In genomic region chr19:55797834-55798233, GRCm38 (mm10) we compare ENCODE assay signal across 17 mouse cellular contexts. TPM values are rescaled to one million over a fixed set of nuclear protein-coding genes. Genes with fewer than 3 reads are reported as not detected.
DNase-seq lines count a peak whose midpoint lies in the region; ATAC-seq and TF ChIP-seq lines count a peak whose summit lies in the region.
"Had no signal": no experiment of that assay in that cellular context is flagged by ENCODE, and none has a peak within 500 bp of the region (broad histone marks: within the 10 kb centered on the region; RNA-seq: fewer than 3 reads in every experiment).

No protein-coding gene starts in this region.

- no peaks in the 10 kb centered on the region for H3K36me3 ChIP-seq in kidney, embryonic 14.5 days (ENCODE audit: control insufficient read depth, insufficient read depth, low read length)
- H3K36me3 ChIP-seq in intestine, embryonic 16.5 days (ENCODE audit: control insufficient read depth, insufficient read depth, low read length) = no peaks in the 10 kb centered on the region
- no peaks in the 10 kb centered on the region for H3K36me3 ChIP-seq in kidney, embryonic 16.5 days (ENCODE audit: insufficient read depth, low read length)
- peaks cover 10% of the 10 kb centered on the region for H3K36me3 ChIP-seq in small intestine, adult 2 months (ENCODE audit: control insufficient read depth, insufficient read depth, low read length)
- H3K36me3 ChIP-seq in forebrain, embryonic 10.5 days (replicated peaks) = peaks cover 33% of the 10 kb centered on the region

- H3K9ac ChIP-seq in kidney, embryonic 14.5 days (ENCODE audit: low read depth, low read length) = no peak overlapping the region
- no peak overlapping the region for H3K9ac ChIP-seq in intestine, embryonic 16.5 days (ENCODE audit: low read depth, low read length)
- H3K9ac ChIP-seq in kidney, embryonic 16.5 days (replicated peaks; ENCODE audit: low read length) = no peak overlapping the region
- H3K9ac ChIP-seq: embryonic facial prominence, embryonic 15.5 days; lung, embryonic 14.5 days had no signal

- peak; percentile 66 for DNase-seq in kidney, adult 18-20 months
- no peak for DNase-seq in B cell, adult 2 months
- no peak for DNase-seq in forebrain, embryonic 10.5 days (ENCODE audit: extremely low spot score, low spot score)
- DNase-seq: cerebellum, adult 2 months; cerebellum, postnatal 36 days; lung, embryonic 14.5 days; retina, postnatal 1 day; thymus, postnatal 36 days had no signal

- H3K27ac ChIP-seq in kidney, embryonic 14.5 days (ENCODE audit: low read depth, low read length) = no peak overlapping the region
- H3K27ac ChIP-seq in intestine, embryonic 16.5 days (ENCODE audit: low read length) = no peak overlapping the region
- H3K27ac ChIP-seq in kidney, embryonic 16.5 days (ENCODE audit: low read length) = no peak overlapping the region
- peak overlapping the region; percentile 76 for H3K27ac ChIP-seq in small intestine, adult 2 months (ENCODE audit: insufficient read depth, low read depth, low read length)
- H3K27ac ChIP-seq in forebrain, embryonic 10.5 days = no peak overlapping the region
- H3K27ac ChIP-seq: embryonic facial prominence, embryonic 15.5 days; hindbrain, embryonic 10.5 days; hindbrain, postnatal 0 days; macrophage had no signal

- no peak for ATAC-seq in kidney, embryonic 14.5 days (ENCODE audit: low FRiP score, low TSS enrichment)
- peak; percentile 87 for ATAC-seq in intestine, embryonic 16.5 days
- ATAC-seq in kidney, embryonic 16.5 days (ENCODE audit: low FRiP score, low TSS enrichment) = peak; percentile 57; the same call in 1 of the 2 replicates

- H3K4me3 ChIP-seq in kidney, embryonic 14.5 days (ENCODE audit: low read length) = no peak overlapping the region
- H3K4me3 ChIP-seq in intestine, embryonic 16.5 days (ENCODE audit: low read length) = no peak overlapping the region
- H3K4me3 ChIP-seq in kidney, embryonic 16.5 days (ENCODE audit: low read length) = no peak overlapping the region
- no peak overlapping the region for H3K4me3 ChIP-seq in small intestine, adult 2 months (ENCODE audit: low read depth, low read length)
- H3K4me3 ChIP-seq in forebrain, embryonic 10.5 days = no peak overlapping the region
- H3K4me3 ChIP-seq: embryonic facial prominence, embryonic 15.5 days; hindbrain, embryonic 10.5 days had no signal

- H3K27me3 ChIP-seq in kidney, embryonic 14.5 days (ENCODE audit: control insufficient read depth, insufficient read depth, low read length) = no peaks in the 10 kb centered on the region
- no peaks in the 10 kb centered on the region for H3K27me3 ChIP-seq in intestine, embryonic 16.5 days (replicated peaks; ENCODE audit: control insufficient read depth, insufficient read depth, low read length)
- H3K27me3 ChIP-seq in kidney, embryonic 16.5 days (ENCODE audit: insufficient read depth, low read length) = no peaks in the 10 kb centered on the region
- no peaks in the 10 kb centered on the region for H3K27me3 ChIP-seq in small intestine, adult 2 months (ENCODE audit: control insufficient read depth, insufficient read depth, low read length)
- no peaks in the 10 kb centered on the region for H3K27me3 ChIP-seq in forebrain, embryonic 10.5 days (ENCODE audit: poor library complexity, severe bottlenecking)
- H3K27me3 ChIP-seq: embryonic facial prominence, embryonic 15.5 days had no signal

- no peak for TF ChIP-seq CTCF in small intestine, adult 2 months (IDR thresholded peaks at IDR 0.05; ENCODE audit: extremely low read depth, insufficient read length, insufficient replicate concordance, low read depth, low read length)

- no peaks in the 10 kb centered on the region for H3K9me3 ChIP-seq in kidney, embryonic 14.5 days (ENCODE audit: control insufficient read depth, low read length)
- H3K9me3 ChIP-seq in intestine, embryonic 16.5 days (ENCODE audit: control insufficient read depth, low read length) = no peaks in the 10 kb centered on the region
- H3K9me3 ChIP-seq in kidney, embryonic 16.5 days (ENCODE audit: low read length) = no peaks in the 10 kb centered on the region
- no peaks in the 10 kb centered on the region for H3K9me3 ChIP-seq in forebrain, embryonic 10.5 days
- H3K9me3 ChIP-seq: embryonic facial prominence, embryonic 15.5 days; hindbrain, embryonic 10.5 days had no signal

- 54% methylated on average over 3 of the region's 3 CpGs for WGBS in kidney, embryonic 14.5 days
- WGBS in intestine, embryonic 16.5 days = 54% methylated on average over 3 of the region's 3 CpGs
- 60% methylated on average over 3 of the region's 3 CpGs for WGBS in kidney, embryonic 16.5 days
- WGBS in small intestine, adult 2 months = 20% methylated on average over 3 of the region's 3 CpGs
- WGBS in forebrain, embryonic 10.5 days = 84% methylated on average over 3 of the region's 3 CpGs

- H3K4me2 ChIP-seq in kidney, embryonic 14.5 days (replicated peaks; ENCODE audit: low read depth, low read length) = no peak overlapping the region
- H3K4me2 ChIP-seq in intestine, embryonic 16.5 days (ENCODE audit: low read depth, low read length) = no peak overlapping the region
- no peak overlapping the region for H3K4me2 ChIP-seq in kidney, embryonic 16.5 days (replicated peaks; ENCODE audit: low read depth, low read length)
- H3K4me2 ChIP-seq: embryonic facial prominence, embryonic 15.5 days; lung, embryonic 14.5 days; midbrain, embryonic 11.5 days had no signal

- TF ChIP-seq POLR2A in small intestine, adult 2 months (IDR thresholded peaks at IDR 0.05; ENCODE audit: low read depth, low read length) = no peak

- peaks cover 13% of the 10 kb centered on the region; the same call in 1 of the 2 replicates for H3K4me1 ChIP-seq in kidney, embryonic 14.5 days (ENCODE audit: control insufficient read depth, insufficient read depth, low read length)
- H3K4me1 ChIP-seq in intestine, embryonic 16.5 days (ENCODE audit: control insufficient read depth, insufficient read depth, low read length) = peaks cover 23% of the 10 kb centered on the region
- peaks cover 38% of the 10 kb centered on the region for H3K4me1 ChIP-seq in kidney, embryonic 16.5 days (ENCODE audit: insufficient read depth, low read length)
- H3K4me1 ChIP-seq in small intestine, adult 2 months (ENCODE audit: control insufficient read depth, insufficient read depth, insufficient read length, low read length) = peaks cover 49% of the 10 kb centered on the region
- peaks cover 46% of the 10 kb centered on the region for H3K4me1 ChIP-seq in forebrain, embryonic 10.5 days

RNA-seq across cellular contexts. Expression of gene Tcf7l2, which starts 56.2 kb away (rescaled TPM):
- polyA plus RNA-seq in kidney, embryonic 14.5 days (2014; fragmentation: Nextera tagmentation; extraction: Ambion mirVana) = 65.8 and 80.8 TPM in 2 replicates
- 57.1 and 58.4 TPM in 2 replicates for polyA plus RNA-seq in intestine, embryonic 16.5 days (2015; fragmentation: Nextera tagmentation; extraction: Ambion mirVana)
- polyA plus RNA-seq in kidney, embryonic 16.5 days (2015; fragmentation: Nextera tagmentation; extraction: Ambion mirVana) = 50.1 and 68.9 TPM in 2 replicates
- 19.4 and 45.3 TPM in 2 replicates for polyA plus RNA-seq in small intestine, adult 2 months (2012; rRNA removed)
- 96.2 and 105 TPM in 2 replicates for polyA plus RNA-seq in forebrain, embryonic 10.5 days (2016; fragmentation: Nextera tagmentation; extraction: Ambion mirVana)
